Mouse (Mus musculus) neutrophil, adult 5-6 weeks (primary cell): ENCODE data around the gene Acsl1. TPM values are rescaled to one million over a fixed set of nuclear protein-coding genes. Genes with fewer than 3 reads are reported as not detected.

Experiments used
- ATAC-seq: fragments of 151-379, 151-347 bp; 2 replicates; pipeline ENCODE4 v1.8.0; 2017; ENCODE audit warnings: mild to moderate bottlenecking, moderate TSS enrichment; ENCODE audit not compliant: insufficient number of reproducible peaks, poor library complexity, low FRiP score, severe bottlenecking; ENCODE audit errors: extremely low read depth
- total RNA-seq: library from RNA; stranded (forward); fragments of 200-1000 nt; gene quantifications from 2 replicates; pipeline ENCODE4 v1.2.3, GENCODE M21; 2017

The Acsl1 gene
- total RNA-seq, 1 experiment from 2014 or later = 57.7 TPM

GRCm38 (mm10) chr8:46497314-46498011 is 26.6 kb downstream of the Acsl1 start:
- ATAC-seq = peak; percentile 23

GRCm38 (mm10) chr8:46499376-46500061 is 28.7 kb downstream of the Acsl1 start:
- peak; percentile 10; the same call in 1 of the 2 replicates for ATAC-seq

GRCm38 (mm10) chr8:46502333-46503071 is 31.7 kb downstream of the Acsl1 start:
- ATAC-seq = no peak

GRCm38 (mm10) chr8:46503072-46503695 is 32.3 kb downstream of the Acsl1 start:
- no peak for ATAC-seq

- ATAC-seq = no peak
Measured at GRCm38 (mm10) chr8:46504196-46504595, 33.4 kb downstream of the Acsl1 start.

- ATAC-seq = peak; percentile 48; the same call in 1 of the 2 replicates
Measured at GRCm38 (mm10) chr8:46508488-46509395, 37.9 kb downstream of the Acsl1 start.

GRCm38 (mm10) chr8:46509474-46509873 is 38.6 kb downstream of the Acsl1 start:
- ATAC-seq = no peak

- peak; percentile 39; the same call in 1 of the 2 replicates for ATAC-seq
Measured at GRCm38 (mm10) chr8:46511336-46511735, 40.5 kb downstream of the Acsl1 start.

GRCm38 (mm10) chr8:46512538-46512937 is 41.7 kb downstream of the Acsl1 start:
- ATAC-seq = no peak

GRCm38 (mm10) chr8:46514027-46514426 is 43.2 kb downstream of the Acsl1 start:
- ATAC-seq = no peak

GRCm38 (mm10) chr8:46520667-46521066 is 49.8 kb downstream of the Acsl1 start:
- peak; percentile 53; the same call in 1 of the 2 replicates for ATAC-seq

- no peak for ATAC-seq
Measured at GRCm38 (mm10) chr8:46526098-46526497, 55.3 kb downstream of the Acsl1 start.

GRCm38 (mm10) chr8:46526821-46527220 is 56.0 kb downstream of the Acsl1 start:
- ATAC-seq = no peak

- no peak for ATAC-seq
Measured at GRCm38 (mm10) chr8:46529508-46529907, 58.7 kb downstream of the Acsl1 start.

- ATAC-seq = no peak
Measured at GRCm38 (mm10) chr8:46530541-46530940, 59.7 kb downstream of the Acsl1 start.

GRCm38 (mm10) chr8:46533926-46534325 is 63.1 kb downstream of the Acsl1 start:
- peak; percentile 84 for ATAC-seq

- ATAC-seq = no peak
Measured at GRCm38 (mm10) chr8:46539701-46540100, 68.9 kb downstream of the Acsl1 start.

- ATAC-seq = no peak
Measured at GRCm38 (mm10) chr8:46543191-46543590, 72.4 kb downstream of the Acsl1 start.
